Mouse (Mus musculus) intestine, postnatal 0 days (tissue): Measurements from ENCODE around the gene Hoxc12. TPM values are rescaled to one million over a fixed set of nuclear protein-coding genes. Genes with fewer than 3 reads are reported as not detected.

Source experiments
- ATAC-seq: fragments of 200-750 bp; cut with Nextera tagmentation; 2 replicates; pipeline ENCODE4 v1.8.0; 2017; ENCODE audit warnings: mild to moderate bottlenecking, moderate TSS enrichment, moderate library complexity
- H3K27ac ChIP-seq: fragments of 300-500 bp; sonication (generic); 2 replicates; pipeline ENCODE4 v1.5.1; 2014; ENCODE audit warnings: mild to moderate bottlenecking, low read depth, low read length, moderate library complexity
- H3K27me3 ChIP-seq: fragments of 300-500 bp; sonication (generic); replicated peaks from 2 replicates; pipeline ENCODE4 v1.6.1; 2014; ENCODE audit warnings: low read length, mixed read lengths; ENCODE audit not compliant: control insufficient read depth, insufficient read depth
- H3K36me3 ChIP-seq: fragments of 300-500 bp; sonication (generic); 2 replicates; pipeline ENCODE4 v1.6.1; 2014; ENCODE audit warnings: mild to moderate bottlenecking, moderate library complexity; ENCODE audit not compliant: control insufficient read depth, insufficient read depth
- H3K4me1 ChIP-seq: fragments of 300-500 bp; sonication (generic); replicated peaks from 2 replicates; pipeline ENCODE4 v1.6.1; 2014; ENCODE audit warnings: antibody characterized with exemption, low read length, mixed read lengths; ENCODE audit not compliant: control insufficient read depth, insufficient read depth
- H3K4me2 ChIP-seq: fragments of 300-500 bp; sonication (generic); replicated peaks from 2 replicates; pipeline ENCODE4 v1.6.1; 2014; ENCODE audit warnings: low read depth, mild to moderate bottlenecking, moderate library complexity
- H3K4me3 ChIP-seq: fragments of 300-500 bp; sonication (generic); 2 replicates; pipeline ENCODE4 v1.5.1; 2014; ENCODE audit warnings: low read depth, low read length
- H3K9ac ChIP-seq: fragments of 300-500 bp; sonication (generic); 2 replicates; pipeline ENCODE4 v1.6.1; 2014; ENCODE audit warnings: mild to moderate bottlenecking, low read depth, low read length
- H3K9me3 ChIP-seq: fragments of 300-500 bp; sonication (generic); 2 replicates; pipeline ENCODE4 v1.6.1; 2016; ENCODE audit warnings: mixed run types; ENCODE audit not compliant: control insufficient read depth
- CTCF ChIP-seq: sonication (generic); IDR thresholded peaks from 2 replicates; pipeline ENCODE4 v1.5.1; 2016; ENCODE audit warnings: low read depth, mild to moderate bottlenecking, control low read depth, antibody characterized with exemption, moderate library complexity
- WGBS: fragments of 180-500 bp; shearing (Covaris S2); extraction: QIAGEN DNeasy Blood & Tissue Kit; methylation state at CpG from one replicate; pipeline ENCODE4 v1.1.7; 2014; 5-methylcytosine and 5-hydroxymethylcytosine counted together
- polyA plus RNA-seq: library from polyadenylated mRNA; unstranded; fragments of >200 nt; fragmentation: Nextera tagmentation; extraction: Ambion mirVana; gene quantifications from 2 replicates; pipeline ENCODE4 v1.2.1, GENCODE M21; 2015

Hoxc12 gene
- polyA plus RNA-seq, 1 experiment from 2014 or later = not detected

- Histone ChIP-seq H3K9me3 (no peaks in the 10 kb centered on the region), H3K27me3 (peaks cover 96% of the 10 kb centered on the region), H3K36me3 (no peaks in the 10 kb centered on the region), H3K4me2 (no peak overlapping the region), H3K4me1 (no peaks in the 10 kb centered on the region), H3K4me3 (peak overlapping the region; percentile 1; the same call in 1 of the 2 replicates), H3K9ac (no peak overlapping the region), H3K27ac (no peak overlapping the region)
- 4% methylated on average over 13 of the region's 13 CpGs for WGBS
- TF ChIP-seq CTCF = no peak
- no peak for ATAC-seq
Measured at GRCm38 (mm10) chr15:102962492-102962891, 25.9 kb downstream of the Hoxc12 start.

DNA sequence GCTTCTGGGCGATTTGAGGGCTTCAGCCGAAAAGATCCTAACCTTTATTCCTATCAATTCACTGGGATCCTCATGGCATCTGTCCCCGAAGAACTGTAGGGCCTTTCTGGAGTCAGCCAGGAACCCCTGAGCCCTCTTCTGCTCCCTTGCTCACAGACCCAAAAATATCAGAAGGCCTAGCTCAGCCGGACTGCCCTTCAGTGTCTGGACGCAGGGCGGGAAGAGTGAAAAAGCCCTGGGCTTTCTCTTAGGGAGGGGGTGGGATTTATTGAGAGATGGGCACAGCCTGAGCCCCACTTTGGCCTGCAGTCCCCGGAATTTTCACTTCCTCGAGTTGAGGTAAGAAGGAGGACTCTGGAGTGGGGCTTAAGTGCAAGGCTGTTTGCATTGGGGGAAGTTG is 26.7 kb downstream of the Hoxc12 start:
- Histone ChIP-seq H3K27ac (no peak overlapping the region), H3K36me3 (no peaks in the 10 kb centered on the region), H3K9ac (no peak overlapping the region), H3K4me1 (no peaks in the 10 kb centered on the region), H3K27me3 (peaks cover 95% of the 10 kb centered on the region), H3K4me3 (no peak overlapping the region), H3K4me2 (peak overlapping the region; percentile 41; the same call in 1 of the 2 replicates), H3K9me3 (no peaks in the 10 kb centered on the region)
- no peak for ATAC-seq
- WGBS = 5% methylated on average over 8 of the region's 8 CpGs
- no peak for TF ChIP-seq CTCF

GRCm38 (mm10) chr15:102963671-102964640 is 27.4 kb downstream of the Hoxc12 start:
- WGBS = 2% methylated on average over 28 of the region's 28 CpGs
- H3K4me3 ChIP-seq = peak overlapping the region; percentile 11; the same call in 1 of the 2 replicates
- H3K36me3 ChIP-seq = no peaks in the 10 kb centered on the region
- TF ChIP-seq CTCF = no peak
- no peaks in the 10 kb centered on the region for H3K9me3 ChIP-seq
- peak overlapping the region; percentile 41 for H3K4me2 ChIP-seq
- H3K27ac ChIP-seq = no peak overlapping the region
- peaks cover 95% of the 10 kb centered on the region for H3K27me3 ChIP-seq
- H3K4me1 ChIP-seq = no peaks in the 10 kb centered on the region
- no peak overlapping the region for H3K9ac ChIP-seq
- ATAC-seq = no peak

DNA sequence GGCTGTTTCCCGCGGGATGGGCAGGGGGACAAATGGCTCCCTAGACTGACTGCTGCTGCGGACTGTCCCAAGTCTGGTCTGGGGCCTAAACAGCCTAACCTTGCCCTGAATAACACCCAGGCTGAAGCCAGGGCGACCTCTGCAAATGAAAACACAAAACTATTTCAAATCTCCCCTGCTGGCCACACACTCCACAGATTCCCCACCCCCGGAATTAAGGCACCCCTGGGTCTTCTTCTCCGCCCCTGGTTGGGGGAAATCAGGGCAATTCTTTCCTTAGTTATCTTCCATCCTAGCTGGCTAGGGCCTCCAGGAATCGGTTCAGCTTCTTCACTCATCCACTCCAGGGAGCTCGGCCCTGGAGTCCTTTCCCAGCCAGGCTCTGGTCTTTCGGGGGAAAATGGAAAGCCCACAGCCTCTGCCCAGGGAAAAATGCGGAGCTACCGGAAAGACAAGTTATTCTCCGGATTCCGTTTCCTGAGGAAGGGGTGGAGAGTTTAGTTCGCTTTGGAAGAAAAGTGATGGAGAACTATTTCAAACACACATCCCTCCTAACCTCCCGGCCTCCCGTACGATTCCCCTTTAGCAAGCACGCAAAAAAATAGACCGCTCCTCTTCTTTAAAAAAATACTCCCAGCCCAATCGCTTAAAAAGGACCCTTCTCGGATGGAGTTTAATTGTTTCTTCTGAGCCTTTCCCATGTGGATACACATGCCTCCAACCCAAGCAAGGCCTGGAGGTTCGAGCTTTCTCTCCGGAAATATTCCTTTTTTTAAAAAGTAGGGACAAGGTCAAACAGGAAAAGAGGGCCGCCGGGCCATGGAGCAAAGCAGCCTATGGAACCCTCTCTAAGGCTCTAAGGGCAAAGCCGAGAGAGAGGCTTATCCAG is 28.7 kb downstream of the Hoxc12 start:
- WGBS = 5% methylated on average over 26 of the region's 26 CpGs
- H3K9me3 ChIP-seq = no peaks in the 10 kb centered on the region
- TF ChIP-seq CTCF = no peak
- H3K36me3 ChIP-seq = no peaks in the 10 kb centered on the region
- no peaks in the 10 kb centered on the region for H3K4me1 ChIP-seq
- H3K9ac ChIP-seq = no peak overlapping the region
- no peak for ATAC-seq
- peaks cover 96% of the 10 kb centered on the region for H3K27me3 ChIP-seq
- no peak overlapping the region for H3K4me2 ChIP-seq
- no peak overlapping the region for H3K4me3 ChIP-seq
- no peak overlapping the region for H3K27ac ChIP-seq

GRCm38 (mm10) chr15:102965892-102966775 is 29.6 kb downstream of the Hoxc12 start:
- H3K27ac ChIP-seq = no peak overlapping the region
- peaks cover 96% of the 10 kb centered on the region for H3K27me3 ChIP-seq
- peak overlapping the region; percentile 25; the same call in 1 of the 2 replicates for H3K4me2 ChIP-seq
- H3K4me1 ChIP-seq = no peaks in the 10 kb centered on the region
- no peak overlapping the region for H3K9ac ChIP-seq
- peak; percentile 89 for TF ChIP-seq CTCF
- 0 out of 2 replicates have a peak overlapping the region, but pooled peaks have one; percentile 0 for H3K4me3 ChIP-seq
- no peaks in the 10 kb centered on the region for H3K36me3 ChIP-seq
- 4% methylated on average over 30 of the region's 30 CpGs for WGBS
- H3K9me3 ChIP-seq = no peaks in the 10 kb centered on the region
- ATAC-seq = peak; percentile 35; the same call in 1 of the 2 replicates
